Mouse (Mus musculus): ENCODE results near the gene Lyzl4. TPM values are rescaled to one million over a fixed set of nuclear protein-coding genes. Genes with fewer than 3 reads are reported as not detected.
A peak's percentile ranks its signal among the peaks of the same experiment; 100 is the strongest.
"Not testable (repeated sequence)": the region's sequence is repeated elsewhere in the genome, so short reads cannot be mapped to it uniquely, and the experiment has no call there.

The Lyzl4 gene
- total RNA-seq, 2 experiments from 2014 or later: 1.5 to 1.8 TPM

- no peak for DNase-seq (ENCODE audit: low spot score in 2 of 2)
- intact Hi-C loops (cut with DNase I): loop anchor here (5.0 kb wide), 1 partner anchor 362 kb away; no protein-coding TSS in a partner anchor
Measured at GRCm38 (mm10) chr9:121609381-121609780, 32.5 kb downstream of the Lyzl4 start.

- intact Hi-C loops (cut with DNase I): loop anchor here (5.0 kb wide), 1 partner anchor 359 kb away; no protein-coding TSS in a partner anchor
- DNase-seq (ENCODE audit: low spot score in 2 of 2): no peak
Measured at GRCm38 (mm10) chr9:121606498-121607096, 35.3 kb downstream of the Lyzl4 start.

- peak; percentile 85 for DNase-seq (ENCODE audit: low spot score in 2 of 2)
- intact Hi-C loops (cut with DNase I): loop anchor here (1.0 to 5.0 kb wide), 2 partner anchors 126 to 358 kb away; no protein-coding TSS in a partner anchor
Measured at GRCm38 (mm10) chr9:121605414-121606278, 36.2 kb downstream of the Lyzl4 start.

- DNase-seq (ENCODE audit: low spot score in 2 of 2): no peak
- intact Hi-C loops (cut with DNase I): loop anchor here (5.0 kb wide), 1 partner anchor 215 kb away; no protein-coding TSS in a partner anchor
Measured at GRCm38 (mm10) chr9:121602381-121602780, 39.5 kb downstream of the Lyzl4 start.

- peak; percentile 57 to 88 for DNase-seq (ENCODE audit: low spot score in 2 of 2)
- intact Hi-C loops (cut with DNase I): loop anchor here (1.0 to 5.0 kb wide), 5 partner anchors 44 to 214 kb away; partner anchors contain the start of gene Cck
Measured at GRCm38 (mm10) chr9:121600861-121601427, 41.0 kb downstream of the Lyzl4 start.

- intact Hi-C loops (cut with DNase I): loop anchor here (1.0 to 5.0 kb wide), 5 partner anchors 43 to 213 kb away; partner anchors contain the start of gene Cck
- DNase-seq (ENCODE audit: low spot score in 2 of 2): peak; percentile 63 to 94
Measured at GRCm38 (mm10) chr9:121600201-121600860, 41.6 kb downstream of the Lyzl4 start.

GRCm38 (mm10) chr9:121599551-121599950, 42.3 kb downstream of the Lyzl4 start:
- intact Hi-C loops (cut with DNase I): no loop called here
- DNase-seq (ENCODE audit: low spot score in 2 of 2): peak in 1 of 2 experiments; percentile 55

- DNase-seq (ENCODE audit: low spot score in 2 of 2): no peak
- intact Hi-C loops (cut with DNase I): no loop called here
Measured at GRCm38 (mm10) chr9:121598106-121598505, 43.8 kb downstream of the Lyzl4 start.

GRCm38 (mm10) chr9:121594771-121595170, 47.1 kb downstream of the Lyzl4 start:
- intact Hi-C loops (cut with DNase I): no loop called here
- DNase-seq (ENCODE audit: low spot score in 2 of 2): no peak

GRCm38 (mm10) chr9:121593768-121594167, 48.1 kb downstream of the Lyzl4 start:
- DNase-seq (ENCODE audit: low spot score in 2 of 2); intact Hi-C loops (cut with DNase I): not testable (repeated sequence)

GRCm38 (mm10) chr9:121592948-121593550, 48.8 kb downstream of the Lyzl4 start:
- intact Hi-C loops (cut with DNase I): no loop called here
- peak; percentile 30 to 69 for DNase-seq (ENCODE audit: low spot score in 2 of 2)

GRCm38 (mm10) chr9:121589533-121589932, 52.4 kb downstream of the Lyzl4 start:
- DNase-seq (ENCODE audit: low spot score in 2 of 2): no peak
- intact Hi-C loops (cut with DNase I): no loop called here

GRCm38 (mm10) chr9:121574380-121574779, 67.5 kb downstream of the Lyzl4 start:
- intact Hi-C loops (cut with DNase I): no loop called here
- no peak for DNase-seq (ENCODE audit: low spot score in 2 of 2)

GRCm38 (mm10) chr9:121568451-121568850, 73.4 kb downstream of the Lyzl4 start:
- DNase-seq (ENCODE audit: low spot score in 2 of 2): no peak
- intact Hi-C loops (cut with DNase I): no loop called here

GRCm38 (mm10) chr9:121566387-121566786, 75.5 kb downstream of the Lyzl4 start:
- no peak for DNase-seq (ENCODE audit: low spot score in 2 of 2)
- intact Hi-C loops (cut with DNase I): no loop called here

GRCm38 (mm10) chr9:121563276-121563675, 78.6 kb downstream of the Lyzl4 start:
- intact Hi-C loops (cut with DNase I): no loop called here
- peak in 1 of 2 experiments; percentile 59 for DNase-seq (ENCODE audit: low spot score in 2 of 2)

- no peak for DNase-seq (ENCODE audit: low spot score in 2 of 2)
- intact Hi-C loops (cut with DNase I): no loop called here
Measured at GRCm38 (mm10) chr9:121560515-121560914, 81.4 kb downstream of the Lyzl4 start.

- intact Hi-C loops (cut with DNase I): loop anchor here (5.0 kb wide), 1 partner anchor 109 kb away; no protein-coding TSS in a partner anchor
Measured at GRCm38 (mm10) chr9:121558167-121558566, 83.7 kb downstream of the Lyzl4 start.

GRCm38 (mm10) chr9:121556913-121557312, 85.0 kb downstream of the Lyzl4 start:
- peak; percentile 45 to 93 for DNase-seq (ENCODE audit: low spot score in 2 of 2)
- intact Hi-C loops (cut with DNase I): loop anchor here (1.0 to 5.0 kb wide), 3 partner anchors 43 to 110 kb away; no protein-coding TSS in a partner anchor

More at GRCm38 (mm10) chr9:121558167-121558566, 83.7 kb downstream of the Lyzl4 start:
- peak in 1 of 2 experiments; percentile 65 for DNase-seq (ENCODE audit: low spot score in 2 of 2)

All from left cerebral cortex, postnatal 25 days (tissue).